Mouse (Mus musculus) MEL (cell line): ENCODE data around the gene Dlg2.

Experiments used
- BHLHE40 ChIP-seq: IDR thresholded peaks from 2 replicates; pipeline ENCODE4 v1.6.1; 2012; ENCODE audit warnings: low read depth, mild to moderate bottlenecking, inconsistent platforms, low read length, improper control_type of control experiment, borderline replicate concordance
- CTCF ChIP-seq, 3 experiments: IDR thresholded peaks in 2 of 3; conservative IDR thresholded peaks in 1 of 3; 2 replicates each; pipeline ENCODE4 v1.5.1; 2011 to 2012; ENCODE audit warnings: low read length in 3 of 3, low read depth in 2 of 3, mild to moderate bottlenecking in 2 of 3, improper control_type of control experiment in 1 of 3, inconsistent platforms in 1 of 3, mixed read lengths in 1 of 3, moderate library complexity in 1 of 3; ENCODE audit not compliant: control insufficient read depth in 1 of 3, insufficient read depth in 1 of 3, poor library complexity in 1 of 3, severe bottlenecking in 1 of 3
- GATA1 ChIP-seq: IDR thresholded peaks from 2 replicates; pipeline ENCODE4 v1.6.1; 2011; ENCODE audit warnings: low read depth, low read length, improper control_type of control experiment
- MAFK ChIP-seq: IDR thresholded peaks from 2 replicates; pipeline ENCODE4 v1.6.1; 2011; ENCODE audit warnings: low read depth, mild to moderate bottlenecking, low read length, improper control_type of control experiment, borderline replicate concordance
- MAZ ChIP-seq: IDR thresholded peaks from 2 replicates; pipeline ENCODE4 v1.6.1; 2012; ENCODE audit warnings: low read depth, mild to moderate bottlenecking, inconsistent platforms, low read length, improper control_type of control experiment
- POLR2A ChIP-seq, 2 experiments: IDR thresholded peaks; 2 replicates each; pipeline ENCODE4 v1.6.1; 2011 to 2012; ENCODE audit warnings: low read length in 2 of 2, mild to moderate bottlenecking in 2 of 2, control low read depth in 1 of 2, improper control_type of control experiment in 1 of 2, low read depth in 1 of 2, moderate library complexity in 1 of 2; ENCODE audit not compliant: control insufficient read depth in 1 of 2, insufficient read depth in 1 of 2, poor library complexity in 1 of 2
- RCOR1 ChIP-seq: IDR thresholded peaks from 2 replicates; pipeline ENCODE4 v1.6.1; 2012; ENCODE audit warnings: low read depth, mild to moderate bottlenecking, inconsistent platforms, low read length, improper control_type of control experiment
- TCF12 ChIP-seq: IDR thresholded peaks from 2 replicates; pipeline ENCODE4 v1.6.1; 2014; ENCODE audit warnings: low read depth, mild to moderate bottlenecking, inconsistent platforms, low read length, improper control_type of control experiment, moderate library complexity

GRCm38 (mm10) chr7:92213751-92214150 is 1737.3 kb downstream of the Dlg2 start:
- TF ChIP-seq MAFK (no peak), MAZ (no peak), CTCF (IDR thresholded peaks at IDR 0.05 in 2 of 3, conservative IDR thresholded peaks at IDR 0.05 in 1 of 3; ENCODE audit: control insufficient read depth in 1 of 3, insufficient read depth in 1 of 3, low read depth in 2 of 3, low read length in 3 of 3, poor library complexity in 1 of 3, severe bottlenecking in 1 of 3) (no peak), POLR2A (IDR thresholded peaks at IDR 0.05; ENCODE audit: control insufficient read depth in 1 of 2, insufficient read depth in 1 of 2, low read depth in 1 of 2, low read length in 2 of 2, poor library complexity in 1 of 2) (no peak), RCOR1 (no peak), BHLHE40 (no peak), TCF12 (no peak), GATA1 (no peak)
